Mouse (Mus musculus) heart, embryonic 16.5 days (tissue): ENCODE measurements around the gene Bet1l. TPM values are rescaled to one million over a fixed set of nuclear protein-coding genes. Genes with fewer than 3 reads are reported as not detected.

ENCODE experiments used
- ATAC-seq: fragments of 200-750 bp; cut with Nextera tagmentation; replicated peaks from 2 replicates; pipeline ENCODE4 v1.8.0; 2017; ENCODE audit warnings: moderate number of reproducible peaks; ENCODE audit not compliant: insufficient read depth, low FRiP score; ENCODE audit errors: extremely low read depth
- H3K27ac ChIP-seq: fragments of 300-500 bp; sonication (generic); 2 replicates; pipeline ENCODE4 v1.5.1; 2014; ENCODE audit warnings: mild to moderate bottlenecking, low read length, control low read depth, moderate library complexity
- H3K27me3 ChIP-seq: fragments of 300-500 bp; sonication (generic); 2 replicates; pipeline ENCODE4 v1.6.1; 2014; ENCODE audit warnings: low read length, mixed read lengths; ENCODE audit not compliant: control insufficient read depth, insufficient read depth
- H3K36me3 ChIP-seq: fragments of 300-500 bp; sonication (generic); 2 replicates; pipeline ENCODE4 v1.6.1; 2014; ENCODE audit not compliant: control insufficient read depth, insufficient read depth
- H3K4me1 ChIP-seq: fragments of 300-500 bp; sonication (generic); 2 replicates; pipeline ENCODE4 v1.6.1; 2014; ENCODE audit warnings: low read length, mixed read lengths; ENCODE audit not compliant: control insufficient read depth, insufficient read depth
- H3K4me2 ChIP-seq: fragments of 300-500 bp; sonication (generic); 2 replicates; pipeline ENCODE4 v1.6.1; 2014; ENCODE audit warnings: low read depth, mild to moderate bottlenecking, control low read depth, low read length
- H3K4me3 ChIP-seq: fragments of 300-500 bp; sonication (generic); 2 replicates; pipeline ENCODE4 v1.5.1; 2014; ENCODE audit warnings: mild to moderate bottlenecking, control low read depth, low read length
- H3K9ac ChIP-seq: fragments of 300-500 bp; sonication (generic); 2 replicates; pipeline ENCODE4 v1.6.1; 2014; ENCODE audit warnings: low read length, control low read depth
- H3K9me3 ChIP-seq: fragments of 300-500 bp; sonication (generic); replicated peaks from 2 replicates; pipeline ENCODE4 v1.6.1; 2016; ENCODE audit warnings: low read length; ENCODE audit not compliant: control insufficient read depth
- WGBS: fragments of 180-500 bp; shearing (Covaris S2); extraction: QIAGEN DNeasy Blood & Tissue Kit; methylation state at CpG from one replicate; pipeline ENCODE4 v1.1.7; 2014; 5-methylcytosine and 5-hydroxymethylcytosine counted together
- polyA plus RNA-seq: library from polyadenylated mRNA; unstranded; fragments of >200 nt; fragmentation: Nextera tagmentation; extraction: Ambion mirVana; gene quantifications from 2 replicates; pipeline ENCODE4 v1.2.1, GENCODE M21; 2015

Bet1l gene
- polyA plus RNA-seq, 1 experiment from 2014 or later = 39.5 TPM

DNA sequence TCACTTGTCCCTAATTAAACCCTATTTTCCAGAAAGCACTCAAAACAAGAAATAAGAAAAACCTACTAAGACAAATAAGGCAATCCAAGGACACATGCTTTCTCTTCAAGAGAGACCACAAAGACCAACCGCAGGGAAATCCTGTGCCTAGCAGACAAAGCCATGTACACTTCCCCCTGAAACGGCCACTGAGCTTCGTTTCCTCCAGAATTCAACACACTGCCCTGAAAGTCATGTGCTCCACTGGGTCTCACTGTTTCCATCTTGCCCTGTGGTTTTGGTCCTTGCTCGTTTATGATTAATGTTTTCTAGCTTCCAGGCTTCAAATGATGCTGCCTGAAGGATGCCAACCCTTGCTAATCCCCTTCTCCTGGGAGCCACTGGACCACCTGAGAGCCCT is 16.8 kb upstream of the Bet1l start:
- Histone ChIP-seq H3K4me3 (no peak overlapping the region), H3K9ac (no peak overlapping the region), H3K36me3 (peaks cover 24% of the 10 kb centered on the region), H3K4me1 (no peaks in the 10 kb centered on the region), H3K9me3 (no peaks in the 10 kb centered on the region), H3K27me3 (no peaks in the 10 kb centered on the region), H3K27ac (no peak overlapping the region), H3K4me2 (no peak overlapping the region)
- ATAC-seq = no peak
- 86% methylated on average over 4 of the region's 4 CpGs for WGBS

GRCm38 (mm10) chr7:140864761-140865160 is 7.4 kb upstream of the Bet1l start:
- H3K9me3 ChIP-seq = no peaks in the 10 kb centered on the region
- no peak for ATAC-seq
- WGBS = 84% methylated on average over 12 of the region's 12 CpGs
- H3K4me2 ChIP-seq = no peak overlapping the region
- peaks cover 66% of the 10 kb centered on the region for H3K36me3 ChIP-seq
- no peaks in the 10 kb centered on the region for H3K27me3 ChIP-seq
- H3K4me1 ChIP-seq = no peaks in the 10 kb centered on the region
- no peak overlapping the region for H3K9ac ChIP-seq
- H3K27ac ChIP-seq = no peak overlapping the region
- H3K4me3 ChIP-seq = no peak overlapping the region

GRCm38 (mm10) chr7:140860728-140861127 is 3.4 kb upstream of the Bet1l start:
- no peak overlapping the region for H3K27ac ChIP-seq
- peaks cover 61% of the 10 kb centered on the region for H3K36me3 ChIP-seq
- H3K9me3 ChIP-seq = no peaks in the 10 kb centered on the region
- ATAC-seq = no peak
- H3K27me3 ChIP-seq = no peaks in the 10 kb centered on the region
- H3K9ac ChIP-seq = no peak overlapping the region
- H3K4me3 ChIP-seq = no peak overlapping the region
- no peak overlapping the region for H3K4me2 ChIP-seq
- H3K4me1 ChIP-seq = peaks cover 15% of the 10 kb centered on the region
- WGBS = 81% methylated on average over 5 of the region's 5 CpGs

DNA sequence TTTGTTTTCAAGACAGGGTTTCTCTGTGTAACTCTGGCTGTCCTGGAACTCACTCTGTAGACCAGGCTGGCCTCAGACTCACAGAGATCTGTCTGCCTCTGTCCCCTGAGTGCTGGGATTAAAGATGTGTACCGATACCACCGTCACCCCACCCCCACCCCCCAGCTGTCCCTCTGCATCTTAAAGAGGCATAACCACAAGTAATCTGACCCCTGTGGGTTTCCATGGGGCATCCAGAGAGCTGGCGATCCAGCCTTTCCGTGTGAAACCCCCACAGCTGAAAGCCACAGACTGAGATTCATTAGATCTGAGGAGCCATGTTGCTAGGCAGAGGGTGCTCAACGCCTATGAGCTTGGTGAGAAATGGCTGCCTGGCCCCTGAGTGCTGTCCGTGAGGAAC is 2.6 kb upstream of the Bet1l start:
- no peaks in the 10 kb centered on the region for H3K27me3 ChIP-seq
- 72% methylated on average over 6 of the region's 6 CpGs for WGBS
- H3K27ac ChIP-seq = no peak overlapping the region
- ATAC-seq = no peak
- no peak overlapping the region for H3K9ac ChIP-seq
- no peak overlapping the region for H3K4me3 ChIP-seq
- peaks cover 60% of the 10 kb centered on the region for H3K36me3 ChIP-seq
- no peaks in the 10 kb centered on the region for H3K9me3 ChIP-seq
- peaks cover 21% of the 10 kb centered on the region for H3K4me1 ChIP-seq
- no peak overlapping the region for H3K4me2 ChIP-seq

- ATAC-seq = no peak
- H3K4me1 ChIP-seq = peaks cover 23% of the 10 kb centered on the region
- H3K36me3 ChIP-seq = peaks cover 58% of the 10 kb centered on the region
- peak overlapping the region; percentile 98 for H3K4me2 ChIP-seq
- peak overlapping the region; percentile 80 for H3K9ac ChIP-seq
- no peak overlapping the region; the same call in 1 of the 2 replicates for H3K4me3 ChIP-seq
- no peaks in the 10 kb centered on the region for H3K9me3 ChIP-seq
- H3K27me3 ChIP-seq = no peaks in the 10 kb centered on the region
- H3K27ac ChIP-seq = no peak overlapping the region
- WGBS = 95% methylated on average over 8 of the region's 8 CpGs
Measured at GRCm38 (mm10) chr7:140858746-140859145, 1.4 kb upstream of the Bet1l start.

GRCm38 (mm10) chr7:140856785-140857549 is 410 bp downstream of the Bet1l start, which contains the start of gene Ric8a:
Gene Ric8a (plus strand): TSS chr7:140856957.
- H3K27me3 ChIP-seq = no peaks in the 10 kb centered on the region
- H3K4me3 ChIP-seq = peak within 1 kb of the TSS; percentile 80
- H3K36me3 ChIP-seq = peaks cover 58% of the 10 kb centered on the region
- peak within 1 kb of the TSS; percentile 98 for H3K4me2 ChIP-seq
- WGBS = under 1% methylated on average over 49 of the region's 50 CpGs
- peak within 1 kb of the TSS; percentile 95 for H3K27ac ChIP-seq
- H3K9me3 ChIP-seq = no peaks in the 10 kb centered on the region
- peak within 1 kb of the TSS; percentile 80 for H3K9ac ChIP-seq
- peak; percentile 81 for ATAC-seq
- H3K4me1 ChIP-seq = peaks cover 23% of the 10 kb centered on the region

GRCm38 (mm10) chr7:140855860-140856784 is 1.3 kb downstream of the Bet1l start, which contains the start of gene Gm45785:
Gene Gm45785 (minus strand): TSS chr7:140856331.
- H3K4me2 ChIP-seq = peak within 1 kb of the TSS; percentile 98
- under 1% methylated on average over 51 of the region's 51 CpGs for WGBS
- peak within 1 kb of the TSS; percentile 80 for H3K9ac ChIP-seq
- ATAC-seq = peak; percentile 82
- peak within 1 kb of the TSS; percentile 95 for H3K27ac ChIP-seq
- H3K27me3 ChIP-seq = no peaks in the 10 kb centered on the region
- H3K4me3 ChIP-seq = peak within 1 kb of the TSS; percentile 80
- H3K9me3 ChIP-seq = no peaks in the 10 kb centered on the region
- peaks cover 23% of the 10 kb centered on the region for H3K4me1 ChIP-seq
- peaks cover 51% of the 10 kb centered on the region for H3K36me3 ChIP-seq

- 70% methylated on average over 9 of the region's 9 CpGs for WGBS
- Histone ChIP-seq H3K36me3 (peaks cover 47% of the 10 kb centered on the region), H3K9me3 (no peaks in the 10 kb centered on the region), H3K4me1 (peaks cover 23% of the 10 kb centered on the region), H3K9ac (peak overlapping the region; percentile 80), H3K4me2 (peak overlapping the region; percentile 98), H3K27me3 (no peaks in the 10 kb centered on the region), H3K4me3 (peak overlapping the region; percentile 80), H3K27ac (no peak overlapping the region)
- no peak for ATAC-seq
Measured at GRCm38 (mm10) chr7:140855181-140855580, 2.2 kb downstream of the Bet1l start.

DNA sequence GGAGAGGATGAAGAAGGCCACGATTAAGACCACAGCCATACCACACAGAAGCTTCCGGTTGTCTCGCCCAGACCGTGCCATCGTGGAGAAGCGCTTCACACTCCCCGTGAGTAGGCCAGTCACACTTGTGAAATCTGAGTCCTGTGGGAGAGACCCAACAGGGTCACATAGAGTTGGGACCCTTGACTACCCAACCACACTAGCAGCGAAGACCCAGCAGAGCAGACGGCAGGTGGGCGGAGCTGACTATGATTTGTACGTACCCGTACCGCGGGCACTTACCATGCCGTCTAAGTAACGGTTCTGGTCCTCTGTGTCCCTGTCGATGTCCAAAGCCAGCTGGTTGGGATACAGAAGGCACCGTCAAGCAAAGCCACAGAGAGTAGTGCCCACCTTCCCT is 2.9 kb downstream of the Bet1l start:
- H3K4me2 ChIP-seq = no peak overlapping the region

More for the DNA sequence above, 2.9 kb downstream of the Bet1l start:
- H3K9me3 ChIP-seq = no peaks in the 10 kb centered on the region
- H3K4me1 ChIP-seq = peaks cover 23% of the 10 kb centered on the region
- 92% methylated on average over 18 of the region's 18 CpGs for WGBS
- H3K4me3 ChIP-seq = no peak overlapping the region
- no peaks in the 10 kb centered on the region for H3K27me3 ChIP-seq
- no peak for ATAC-seq
- H3K36me3 ChIP-seq = peaks cover 40% of the 10 kb centered on the region
- no peak overlapping the region for H3K9ac ChIP-seq
- no peak overlapping the region for H3K27ac ChIP-seq
